Mouse (Mus musculus) urinary bladder, postnatal 0 days (tissue): Measurements from ENCODE around the gene Olfr678. TPM values are rescaled to one million over a fixed set of nuclear protein-coding genes. Genes with fewer than 3 reads are reported as not detected.

Source experiments
- polyA plus RNA-seq: library from polyadenylated mRNA; unstranded; fragments of >200 nt; fragmentation: Nextera tagmentation; extraction: Ambion mirVana; gene quantifications from 2 replicates; pipeline ENCODE4 v1.2.1, GENCODE M21; 2015

The Olfr678 gene
- not detected in 2 replicates for polyA plus RNA-seq

GRCm38 (mm10) chr7:105064175-105064574 is at the start of gene Olfr678:
TSS of gene Olfr678 (plus strand) at chr7:105064475.

GRCm38 (mm10) chr7:105028360-105028759 is 35.9 kb upstream of the Olfr678 start, which contains the start of gene Olfr675:
TSS of gene Olfr675 (minus strand) at chr7:105028460.

GRCm38 (mm10) chr7:105032398-105032797 is 31.9 kb upstream of the Olfr678 start, which contains the start of gene Olfr676:
TSS of gene Olfr676 (plus strand) at chr7:105032698.

GRCm38 (mm10) chr7:105080905-105081304 is 16.6 kb downstream of the Olfr678 start, which contains the start of gene Olfr679:
TSS of gene Olfr679 (plus strand) at chr7:105081205.

GRCm38 (mm10) chr7:105092717-105093116 is 28.4 kb downstream of the Olfr678 start, which contains the start of gene Olfr680-ps1:
TSS of gene Olfr680-ps1 (minus strand) at chr7:105092817.

GRCm38 (mm10) chr7:105116536-105116935 is 52.3 kb downstream of the Olfr678 start, which contains the start of gene Olfr681:
TSS of gene Olfr681 (plus strand) at chr7:105116836.

Other genes with a start within 250 kb of the Olfr678 start
- not detected in 2 replicates for gene Usp17lb, start 221.9 kb upstream of the Olfr678 start, polyA plus RNA-seq
- not detected in 2 replicates for gene Usp17la, start 207.5 kb upstream of the Olfr678 start, polyA plus RNA-seq
- not detected in 2 replicates for gene Olfr665, start 186.4 kb upstream of the Olfr678 start, polyA plus RNA-seq
- not detected in 2 replicates for gene Olfr666, start 168.5 kb upstream of the Olfr678 start, polyA plus RNA-seq
- gene Olfr667, start 143.0 kb upstream of the Olfr678 start, polyA plus RNA-seq = not detected in 2 replicates
- gene Olfr668, start 136.4 kb upstream of the Olfr678 start, polyA plus RNA-seq = not detected in 2 replicates
- gene Olfr669, start 130.2 kb upstream of the Olfr678 start, polyA plus RNA-seq = not detected in 2 replicates
- not detected in 2 replicates for gene Olfr670, start 101.9 kb upstream of the Olfr678 start, polyA plus RNA-seq
- gene Olfr671, start 85.3 kb upstream of the Olfr678 start, polyA plus RNA-seq = not detected in 2 replicates
- not detected in 2 replicates for gene Olfr672, start 62.4 kb upstream of the Olfr678 start, polyA plus RNA-seq
- not detected in 2 replicates for gene Olfr675, start 36.0 kb upstream of the Olfr678 start, polyA plus RNA-seq
- not detected in 2 replicates for gene Olfr676, start 31.8 kb upstream of the Olfr678 start, polyA plus RNA-seq
- not detected in 2 replicates for gene Olfr677, start 13.1 kb upstream of the Olfr678 start, polyA plus RNA-seq
- not detected in 2 replicates for gene Olfr679, start 16.7 kb downstream of the Olfr678 start, polyA plus RNA-seq
- not detected in 2 replicates for gene Olfr680-ps1, start 28.3 kb downstream of the Olfr678 start, polyA plus RNA-seq
- gene Olfr681, start 52.4 kb downstream of the Olfr678 start, polyA plus RNA-seq = not detected in 2 replicates
- gene Olfr683, start 82.5 kb downstream of the Olfr678 start, polyA plus RNA-seq = not detected in 2 replicates
- gene Olfr684, start 99.2 kb downstream of the Olfr678 start, polyA plus RNA-seq = not detected in 2 replicates
- gene Olfr685, start 121.5 kb downstream of the Olfr678 start, polyA plus RNA-seq = not detected in 2 replicates
- not detected in 2 replicates for gene Olfr686, start 143.0 kb downstream of the Olfr678 start, polyA plus RNA-seq
- not detected in 2 replicates for gene Olfr688, start 223.6 kb downstream of the Olfr678 start, polyA plus RNA-seq
- not detected in 2 replicates for gene Olfr689, start 246.7 kb downstream of the Olfr678 start, polyA plus RNA-seq